Mouse (Mus musculus) embryonic facial prominence, embryonic 10.5 days (tissue): ENCODE measurements around the gene Gm38392. TPM values are rescaled to one million over a fixed set of nuclear protein-coding genes. Genes with fewer than 3 reads are reported as not detected.

ENCODE experiments used
- DNase-seq: peaks from one replicate; pipeline ENCODE4 v3.0.0-alpha.2; 2017; ENCODE audit warnings: low spot score
- H3K27ac ChIP-seq: fragments of 300-500 bp; sonication (generic); replicated peaks from 2 replicates; pipeline ENCODE4 v1.5.1; 2016; ENCODE audit warnings: mild to moderate bottlenecking
- H3K27me3 ChIP-seq: fragments of 300-500 bp; sonication (generic); replicated peaks from 2 replicates; pipeline ENCODE4 v1.6.1; 2016; ENCODE audit warnings: low read depth, mild to moderate bottlenecking; ENCODE audit not compliant: poor library complexity, severe bottlenecking
- H3K36me3 ChIP-seq: fragments of 300-500 bp; sonication (generic); replicated peaks from 2 replicates; pipeline ENCODE4 v1.6.1; 2016; ENCODE audit warnings: mild to moderate bottlenecking, moderate library complexity
- H3K4me1 ChIP-seq: fragments of 300-500 bp; sonication (generic); 2 replicates; pipeline ENCODE4 v1.6.1; 2016
- H3K4me3 ChIP-seq: fragments of 300-500 bp; sonication (generic); 2 replicates; pipeline ENCODE4 v1.5.1; 2016; ENCODE audit warnings: mild to moderate bottlenecking, moderate library complexity
- H3K9me3 ChIP-seq: fragments of 300-500 bp; sonication (generic); 2 replicates; pipeline ENCODE4 v1.6.1; 2016; ENCODE audit warnings: mild to moderate bottlenecking
- WGBS: fragments of 180-500 bp; shearing (Covaris S2); methylation state at CpG from one replicate; pipeline ENCODE4 v1.1.7; 2016; 5-methylcytosine and 5-hydroxymethylcytosine counted together
- microRNA-seq: library from miRNA; unstranded; fragments of <30 nt; microRNA quantifications from one replicate; pipeline ENCODE4, GENCODE M21; 2017
- polyA plus RNA-seq: library from polyadenylated mRNA; unstranded; fragments of >200 nt; fragmentation: Nextera tagmentation; extraction: Ambion mirVana; gene quantifications from 2 replicates; pipeline ENCODE4 v1.2.1, GENCODE M21; 2016

Gene Gm38392
- polyA plus RNA-seq, 1 experiment from 2014 or later = not detected

DNA sequence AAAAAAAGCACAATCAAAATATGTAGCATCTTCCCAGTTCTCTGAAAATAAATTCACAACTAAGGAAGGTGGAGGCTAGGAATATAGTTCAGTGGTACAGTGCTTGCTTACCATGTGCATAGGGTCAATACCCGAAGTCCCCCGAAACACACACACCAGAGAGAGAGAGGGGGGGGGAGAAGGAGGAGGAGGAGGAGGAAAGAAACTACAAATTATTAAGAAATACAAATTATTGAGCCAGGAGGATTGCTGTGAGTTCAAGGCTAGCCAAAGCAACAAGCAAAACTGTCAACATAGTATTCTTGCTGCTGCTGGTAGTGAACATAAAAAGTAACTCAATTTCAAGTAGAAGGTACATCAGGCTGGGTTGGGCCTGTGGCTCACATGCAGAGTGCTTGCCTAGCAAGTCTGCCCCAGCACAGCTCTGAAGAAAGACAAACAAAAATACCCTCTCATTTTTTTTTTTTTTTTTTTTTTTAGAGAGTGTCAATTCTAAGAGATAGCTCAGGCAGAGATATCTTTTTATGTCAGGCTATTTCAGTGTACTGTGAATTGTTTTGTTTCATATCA, 87.4 kb downstream of the Gm38392 start:
- no peaks in the 10 kb centered on the region for H3K36me3 ChIP-seq
- H3K4me1 ChIP-seq = peaks cover 23% of the 10 kb centered on the region
- no peaks in the 10 kb centered on the region for H3K9me3 ChIP-seq
- H3K27me3 ChIP-seq = peaks cover 100% of the 10 kb centered on the region
- H3K27ac ChIP-seq = no peak overlapping the region
- DNase-seq = no peak
- 21% methylated on average over 2 of the region's 2 CpGs for WGBS
- no peak overlapping the region for H3K4me3 ChIP-seq

GRCm38 (mm10) chr3:88198505-88199020, 88.4 kb downstream of the Gm38392 start:
- peak; percentile 32 for DNase-seq
- H3K27ac ChIP-seq = no peak overlapping the region
- no peaks in the 10 kb centered on the region for H3K9me3 ChIP-seq
- 4% methylated on average over 9 of the region's 9 CpGs for WGBS
- H3K4me3 ChIP-seq = 0 out of 2 replicates have a peak overlapping the region, but pooled peaks have one; percentile 5
- peaks cover 100% of the 10 kb centered on the region for H3K27me3 ChIP-seq
- H3K4me1 ChIP-seq = peaks cover 23% of the 10 kb centered on the region
- no peaks in the 10 kb centered on the region for H3K36me3 ChIP-seq

DNA sequence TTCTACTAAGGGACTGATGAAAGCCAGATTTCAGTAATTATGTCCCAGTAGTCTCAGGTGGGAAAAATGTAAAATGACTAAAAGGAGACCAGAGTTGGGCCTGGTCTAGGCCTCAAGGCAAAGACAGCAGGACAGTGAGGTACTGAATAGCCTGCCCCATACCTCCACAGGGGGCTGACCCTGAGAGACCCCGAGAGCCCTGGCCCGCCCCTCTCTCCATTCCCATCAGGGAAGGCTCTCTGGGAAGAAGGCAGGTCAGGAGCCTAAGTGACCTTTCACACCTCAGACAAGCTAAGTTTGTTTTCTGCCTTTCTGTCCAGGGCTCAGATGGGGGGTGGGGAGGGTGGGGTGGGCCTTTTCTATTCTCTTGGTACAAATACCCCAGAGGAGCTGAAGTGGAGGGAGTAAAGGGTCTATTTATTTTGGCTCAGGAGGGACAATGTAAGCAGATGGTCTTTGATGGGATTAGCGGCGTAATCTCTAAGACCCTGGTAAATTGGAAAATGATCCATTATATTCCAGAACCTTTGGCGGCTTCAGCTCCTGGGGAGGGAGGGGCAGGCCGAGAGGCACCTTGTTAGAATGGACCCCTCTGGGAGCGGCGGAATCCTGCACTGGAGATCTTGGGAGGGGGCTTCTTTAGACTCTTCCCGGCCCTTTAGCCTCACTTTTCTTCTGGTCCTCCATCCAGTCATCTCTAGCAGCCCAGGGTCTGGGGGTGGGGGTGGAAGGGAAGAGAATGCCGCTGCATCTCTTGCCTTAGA, 89.1 kb downstream of the Gm38392 start:
- H3K36me3 ChIP-seq = no peaks in the 10 kb centered on the region
- H3K4me1 ChIP-seq = peaks cover 23% of the 10 kb centered on the region
- H3K9me3 ChIP-seq = no peaks in the 10 kb centered on the region
- WGBS = 2% methylated on average over 10 of the region's 10 CpGs
- peak; percentile 39 for DNase-seq
- peaks cover 100% of the 10 kb centered on the region for H3K27me3 ChIP-seq
- no peak overlapping the region for H3K27ac ChIP-seq
- 0 out of 2 replicates have a peak overlapping the region, but pooled peaks have one; percentile 5 for H3K4me3 ChIP-seq

Small RNA genes within 50 kb of the gene (microRNA-seq; reads per million reads assigned to microRNA genes)
- gene Gm25641 = not detected
- 1.5 reads per million for gene Mir3093
- gene Mir9-1 = not detected

Other genes starting within 250 kb of the Gm38392 start
- gene Gpatch4, start 244.1 kb downstream of the Gm38392 start, polyA plus RNA-seq = 52.2 and 52.4 TPM in 2 replicates
- 126 and 145 TPM in 2 replicates for gene Naxe, start 228.7 kb downstream of the Gm38392 start, polyA plus RNA-seq
- gene Ttc24, start 208.9 kb downstream of the Gm38392 start, polyA plus RNA-seq = 0.09 and 0.24 TPM in 2 replicates
- gene Iqgap3, start 205.2 kb downstream of the Gm38392 start, polyA plus RNA-seq = 27.3 and 28.2 TPM in 2 replicates
- gene Mef2d, start 144.8 kb downstream of the Gm38392 start, polyA plus RNA-seq = 11.1 and 12.1 TPM in 2 replicates
- gene Rhbg, start 32.5 kb downstream of the Gm38392 start, polyA plus RNA-seq = 0.17 TPM in 1 of 2 replicates, not detected in the other
- 12.6 and 14.7 TPM in 2 replicates for gene Tsacc, start 9.8 kb upstream of the Gm38392 start, polyA plus RNA-seq
- 862 and 910 TPM in 2 replicates for gene Cct3, start 9.9 kb upstream of the Gm38392 start, polyA plus RNA-seq
- gene Glmp, start 37.8 kb upstream of the Gm38392 start, polyA plus RNA-seq = 142 and 153 TPM in 2 replicates
- gene Tmem79, start 48.9 kb upstream of the Gm38392 start, polyA plus RNA-seq = 2.4 and 4.8 TPM in 2 replicates
- 84.8 and 86.3 TPM in 2 replicates for gene Smg5, start 49.0 kb upstream of the Gm38392 start, polyA plus RNA-seq
- 0.43 and 1.2 TPM in 2 replicates for gene Paqr6, start 77.4 kb upstream of the Gm38392 start, polyA plus RNA-seq
- 0.10 and 0.35 TPM in 2 replicates for gene Bglap3, start 85.5 kb upstream of the Gm38392 start, polyA plus RNA-seq
- gene Bglap2, start 91.5 kb upstream of the Gm38392 start, polyA plus RNA-seq = not detected in 2 replicates
- not detected in 2 replicates for gene Bglap, start 97.3 kb upstream of the Gm38392 start, polyA plus RNA-seq
- gene Pmf1, start 123.1 kb upstream of the Gm38392 start, polyA plus RNA-seq = 184 and 194 TPM in 2 replicates
- 17.5 and 17.6 TPM in 2 replicates for gene Slc25a44, start 137.9 kb upstream of the Gm38392 start, polyA plus RNA-seq
- gene Sema4a, start 174.0 kb upstream of the Gm38392 start, polyA plus RNA-seq = 5.9 and 7.1 TPM in 2 replicates
- gene Lmna, start 222.7 kb upstream of the Gm38392 start, polyA plus RNA-seq = 15.2 and 17.9 TPM in 2 replicates
- 33.6 and 37.4 TPM in 2 replicates for gene Mex3a, start 245.2 kb upstream of the Gm38392 start, polyA plus RNA-seq